Mouse (Mus musculus) ES-Bruce4 (cell line): ENCODE data around the gene Platr17.

ENCODE experiments used
- CTCF ChIP-seq: IDR thresholded peaks from one replicate; pipeline ENCODE4 v1.8.1; 2011; ENCODE audit warnings: low read depth, low read length
- POLR2A ChIP-seq: IDR thresholded peaks from one replicate; pipeline ENCODE4 v1.8.1; 2011; ENCODE audit warnings: low read length; ENCODE audit not compliant: insufficient read depth

GRCm38 (mm10) chr17:33913264-33913663, 8.3 kb downstream of the Platr17 start:
- TF ChIP-seq CTCF (no peak), POLR2A (no peak)
